Mouse (Mus musculus): Measurements from ENCODE around the gene Trmt13.
"Not testable (repeated sequence)": the region's sequence is repeated elsewhere in the genome, so short reads cannot be mapped to it uniquely, and the experiment has no call there.

Trmt13 gene

GRCm38 (mm10) chr3:116614295-116614892 lies at the start of gene Trmt13:
Gene Trmt13, minus strand, starts transcription at chr3:116614587.
- DNase-seq (ENCODE audit: inconsistent age in 2 of 2, low spot score in 1 of 2), result no peak

DNA sequence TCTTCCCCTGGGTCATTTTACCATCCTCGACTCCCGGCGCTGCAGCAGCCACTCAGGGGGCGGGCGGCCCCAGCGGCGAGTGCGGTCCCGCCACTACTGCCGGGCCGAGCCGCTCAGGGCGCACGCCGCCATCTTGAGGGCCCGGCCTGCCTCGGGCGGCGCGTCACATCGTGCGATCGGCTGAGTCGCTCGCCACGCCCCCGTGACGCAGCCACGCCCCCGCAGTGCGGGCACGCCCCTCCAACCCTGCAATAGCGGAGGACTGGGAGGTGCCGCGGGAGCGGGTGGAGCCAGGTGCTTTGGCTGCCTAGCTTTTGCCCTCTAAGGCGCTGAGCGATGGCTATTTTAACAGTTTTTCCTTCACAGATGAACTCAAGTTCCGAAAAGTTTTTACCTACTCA lies 48.1 kb upstream of the Trmt13 start, which contains the start of gene Mfsd14a:
Mfsd14a (minus strand) TSS at position 215 of the 401 bp plus-strand sequence.
- peak; percentile 99 to 100 for DNase-seq (ENCODE audit: inconsistent age in 2 of 2, low spot score in 1 of 2)

GRCm38 (mm10) chr3:116661870-116662414 lies 47.6 kb upstream of the Trmt13 start:
- DNase-seq (ENCODE audit: inconsistent age in 2 of 2, low spot score in 1 of 2), result peak in 1 of 2 experiments; percentile 89

- no peak for DNase-seq (ENCODE audit: inconsistent age in 2 of 2, low spot score in 1 of 2)
These were observed 47.0 kb upstream of the Trmt13 start for GRCm38 (mm10) chr3:116661288-116661869.

DNA sequence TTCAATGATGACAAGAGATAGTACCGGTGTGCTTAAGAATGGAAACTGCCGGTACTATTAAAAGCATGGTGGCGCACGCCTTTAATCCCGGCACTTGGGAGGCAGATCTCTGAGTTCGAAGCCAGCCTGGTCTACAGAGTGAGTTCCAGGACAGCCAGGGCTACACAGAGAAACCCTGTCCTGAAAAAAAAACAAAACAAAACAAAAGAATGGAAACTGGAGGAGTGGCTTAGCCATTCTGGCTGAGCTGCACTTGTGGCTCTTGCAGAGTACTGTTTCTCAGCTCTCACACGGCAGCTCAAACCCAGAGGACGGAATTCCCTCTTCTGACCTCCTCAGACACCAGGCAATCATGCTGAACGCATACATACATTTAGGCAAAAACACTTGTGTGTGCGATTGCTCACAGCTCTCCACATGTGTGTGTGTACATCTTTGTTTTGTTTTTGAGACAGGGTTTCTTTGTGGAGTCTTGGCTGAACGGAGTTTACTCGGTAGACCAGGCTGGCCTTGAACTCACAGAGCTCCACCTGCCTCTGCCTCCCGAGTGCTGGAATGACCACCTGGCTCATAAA lies 45.6 kb upstream of the Trmt13 start:
- DNase-seq (ENCODE audit: inconsistent age in 2 of 2, low spot score in 1 of 2), result no peak

DNA sequence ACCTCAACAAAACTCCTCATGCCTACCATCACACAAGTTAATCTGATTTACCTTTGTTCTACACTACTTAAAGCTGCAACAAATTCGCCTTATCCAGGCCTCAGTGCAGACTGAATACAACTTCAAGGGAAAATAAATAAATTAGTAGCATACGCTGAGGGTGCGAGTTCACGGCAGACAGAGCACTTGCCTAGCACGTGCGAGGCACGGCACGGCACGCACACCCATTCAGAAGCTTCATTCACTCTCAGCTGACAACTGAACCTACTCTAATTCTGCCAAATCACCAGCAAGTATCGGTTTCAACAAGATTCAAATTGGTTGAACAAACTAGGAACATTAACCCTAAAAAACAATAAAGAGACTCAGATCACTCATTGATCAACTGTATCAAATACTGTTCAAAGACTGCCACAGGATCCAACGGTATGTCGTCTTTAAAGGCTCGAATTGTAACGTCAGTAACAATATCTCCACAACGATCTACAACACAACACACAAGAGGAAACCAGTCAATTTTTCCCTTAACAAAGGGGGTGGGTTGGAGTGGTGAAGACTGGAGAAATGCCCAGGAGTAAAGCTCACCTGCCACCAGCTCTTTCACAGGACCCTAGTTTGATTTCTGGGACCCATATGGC lies 44.7 kb upstream of the Trmt13 start:
- no peak for DNase-seq (ENCODE audit: inconsistent age in 2 of 2, low spot score in 1 of 2)

DNA sequence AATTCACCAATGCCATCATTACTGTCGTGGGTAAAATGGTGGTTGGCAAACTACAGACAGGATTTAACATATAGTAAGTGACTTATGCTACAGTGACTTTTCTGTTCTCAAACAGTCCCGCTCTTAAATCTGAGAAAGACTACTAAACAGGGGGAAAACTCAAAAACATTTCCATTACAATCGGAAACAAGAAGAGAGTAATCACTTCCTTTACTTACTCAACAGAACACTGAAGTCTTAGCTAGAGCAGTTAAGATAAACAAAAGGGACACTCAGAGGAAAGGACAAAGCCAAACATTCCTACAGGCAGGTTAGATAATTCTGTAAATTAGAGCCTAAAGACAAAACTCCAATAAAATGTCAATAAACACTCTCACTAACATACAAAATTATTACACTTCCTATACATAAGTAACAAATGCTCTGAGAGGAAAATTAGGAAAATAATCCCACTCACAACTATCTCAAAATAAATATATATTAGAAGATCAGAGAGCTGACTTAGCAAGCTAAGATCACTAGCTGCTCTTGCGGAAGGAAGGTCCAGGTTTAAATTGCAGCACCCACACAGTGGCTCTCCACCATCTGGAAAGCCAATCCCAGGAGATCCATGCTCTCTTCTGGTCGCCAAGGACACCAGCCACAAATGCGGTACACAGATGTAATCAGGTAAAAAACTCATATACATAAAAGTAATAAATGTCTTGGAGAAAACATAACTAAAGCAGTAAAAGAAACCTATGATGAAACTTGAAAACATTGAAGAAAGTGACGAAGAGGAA lies 42.0 kb upstream of the Trmt13 start:
- no peak for DNase-seq (ENCODE audit: inconsistent age in 2 of 2, low spot score in 1 of 2)

GRCm38 (mm10) chr3:116654051-116654450 lies 39.7 kb upstream of the Trmt13 start:
- DNase-seq (ENCODE audit: inconsistent age in 2 of 2, low spot score in 1 of 2), result not testable (repeated sequence)

GRCm38 (mm10) chr3:116653278-116653945 lies 39.0 kb upstream of the Trmt13 start:
- no peak for DNase-seq (ENCODE audit: inconsistent age in 2 of 2, low spot score in 1 of 2)

DNA sequence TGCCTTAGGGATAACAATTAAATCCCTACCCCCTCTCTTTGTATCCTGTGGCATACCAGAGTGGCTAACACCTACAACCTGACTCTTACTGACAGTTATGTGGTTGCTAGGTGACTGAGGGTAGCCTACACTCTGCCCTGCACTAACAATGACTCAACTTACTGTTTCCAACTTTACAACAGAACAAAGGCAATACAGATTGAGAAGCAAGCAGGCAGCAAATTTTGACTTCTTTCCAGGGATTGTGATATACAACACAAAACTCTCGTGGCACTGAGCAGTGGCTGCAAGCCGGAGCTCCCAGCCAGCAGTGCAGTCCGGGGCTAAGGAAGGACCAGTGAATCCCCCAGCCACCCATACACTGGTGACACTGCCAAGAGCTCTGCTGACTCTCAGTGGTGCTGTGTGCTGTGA lies 37.7 kb upstream of the Trmt13 start:
- no peak for DNase-seq (ENCODE audit: inconsistent age in 2 of 2, low spot score in 1 of 2)

DNA sequence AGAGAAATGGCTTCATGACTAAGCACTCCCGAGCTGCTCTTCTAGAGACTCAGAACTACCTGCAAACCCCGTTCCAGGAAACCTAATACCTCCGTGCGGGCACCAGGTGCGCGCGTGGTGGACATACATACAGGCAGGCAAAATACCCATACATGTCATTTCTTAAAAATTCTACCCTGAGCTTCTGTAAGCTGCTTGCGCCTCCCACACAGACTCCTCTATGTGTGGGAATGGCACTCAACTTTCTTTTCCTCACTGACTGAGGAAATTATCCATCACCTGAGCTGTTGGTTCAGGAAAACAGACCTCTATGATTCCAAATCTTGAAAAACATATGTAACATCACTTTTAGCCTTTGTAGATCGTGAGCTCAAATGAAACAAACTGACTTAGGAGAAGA lies 36.3 kb upstream of the Trmt13 start:
- no peak for DNase-seq (ENCODE audit: inconsistent age in 2 of 2, low spot score in 1 of 2)

DNA sequence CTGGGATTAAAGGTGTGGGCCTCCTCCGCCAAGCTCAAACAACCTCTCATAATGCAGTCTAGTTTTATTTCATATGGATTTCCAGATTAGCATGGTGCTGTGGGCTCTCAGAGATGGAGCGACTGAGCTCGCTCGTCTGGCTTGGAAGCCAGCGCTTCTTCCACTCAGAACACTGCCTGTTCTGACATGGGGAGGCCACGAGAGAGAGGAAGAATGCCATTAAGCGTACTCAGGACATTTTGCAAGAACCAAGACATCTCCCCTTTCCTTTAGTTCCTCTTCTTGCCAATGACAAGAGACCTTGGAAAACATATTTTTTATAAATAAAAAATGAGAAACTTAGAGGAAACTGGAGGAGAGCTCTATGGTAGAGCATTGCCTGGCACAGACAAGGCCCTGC lies 34.4 kb upstream of the Trmt13 start:
- DNase-seq (ENCODE audit: inconsistent age in 2 of 2, low spot score in 1 of 2), result no peak

GRCm38 (mm10) chr3:116646387-116646786 lies 32.0 kb upstream of the Trmt13 start:
- no peak for DNase-seq (ENCODE audit: inconsistent age in 2 of 2, low spot score in 1 of 2)

- no peak for DNase-seq (ENCODE audit: inconsistent age in 2 of 2, low spot score in 1 of 2)
These were observed 28.0 kb upstream of the Trmt13 start for GRCm38 (mm10) chr3:116642373-116642772.

DNA sequence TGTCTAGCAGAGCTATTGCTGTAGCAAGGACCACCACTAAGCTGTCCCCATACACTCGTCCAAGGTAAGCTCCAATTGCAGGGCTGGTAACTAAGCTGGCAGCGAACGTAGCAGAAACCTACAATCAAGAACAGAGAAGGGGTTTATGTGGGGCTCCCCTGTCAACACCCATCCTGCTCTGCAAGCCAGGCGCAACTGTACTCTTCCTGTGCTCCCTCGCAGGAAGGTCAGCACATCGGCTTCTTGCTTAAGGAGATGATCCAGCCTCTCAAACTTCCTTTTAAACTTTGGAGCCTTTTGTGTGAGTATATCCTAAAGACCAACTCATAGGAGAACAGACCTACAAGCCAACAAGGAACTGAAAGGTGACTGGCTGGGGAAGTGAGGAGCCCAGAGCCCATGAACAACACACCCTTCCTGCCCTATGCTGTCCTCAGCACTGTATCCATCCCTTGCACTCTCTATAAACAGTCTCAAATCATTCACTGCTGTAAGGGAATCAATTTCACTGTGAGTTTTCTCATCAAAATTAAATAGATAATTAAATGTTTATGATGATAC lies 27.5 kb upstream of the Trmt13 start:
- DNase-seq (ENCODE audit: inconsistent age in 2 of 2, low spot score in 1 of 2), result no peak

DNA sequence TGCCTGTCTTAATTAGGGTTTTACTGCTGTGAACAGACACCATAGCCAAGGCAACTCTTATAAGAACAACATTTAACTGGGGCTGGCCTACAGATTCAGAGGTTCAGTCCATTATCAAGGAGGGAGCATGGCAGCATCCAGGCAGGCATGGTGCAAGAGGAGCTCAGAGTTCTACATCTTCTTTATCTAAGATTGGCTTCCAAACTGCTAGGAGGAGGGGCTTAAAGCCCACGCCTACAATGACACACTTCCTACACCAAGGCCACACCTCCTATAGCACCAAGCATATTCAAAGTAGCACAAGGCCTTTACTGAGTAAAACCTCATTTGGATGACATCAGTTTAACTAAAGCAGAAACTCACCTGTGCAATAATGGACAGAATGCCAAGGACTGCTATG lies 25.6 kb upstream of the Trmt13 start:
- no peak for DNase-seq (ENCODE audit: inconsistent age in 2 of 2, low spot score in 1 of 2)

DNA sequence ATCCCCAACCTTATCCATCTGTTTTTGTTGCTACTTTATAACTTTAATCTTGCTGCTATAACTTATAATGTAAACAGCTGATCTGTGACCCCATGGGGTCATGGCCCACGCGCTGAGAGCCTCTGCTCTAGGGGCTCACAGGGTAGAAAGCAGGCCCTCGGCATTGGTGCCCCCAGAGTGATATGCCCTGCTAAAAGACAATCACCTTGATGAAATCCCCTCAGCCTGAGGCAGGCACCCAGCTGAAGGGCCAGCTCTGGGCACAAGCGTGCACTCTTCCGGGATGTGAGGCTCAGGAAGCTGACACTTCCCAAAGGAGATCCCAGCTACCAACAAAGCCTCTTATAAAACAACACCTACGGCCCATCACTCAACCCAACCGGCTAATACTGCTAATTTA lies 24.2 kb upstream of the Trmt13 start:
- no peak for DNase-seq (ENCODE audit: inconsistent age in 2 of 2, low spot score in 1 of 2)

- no peak for DNase-seq (ENCODE audit: inconsistent age in 2 of 2, low spot score in 1 of 2)
These were observed 23.5 kb upstream of the Trmt13 start for GRCm38 (mm10) chr3:116637693-116638476.

- DNase-seq (ENCODE audit: inconsistent age in 2 of 2, low spot score in 1 of 2), result peak in 1 of 2 experiments; percentile 14
These were observed 21.4 kb upstream of the Trmt13 start for GRCm38 (mm10) chr3:116635799-116636198.

Data from adrenal gland, adult (tissue).